Mouse (Mus musculus) layer of hippocampus, postnatal 25 days (tissue): ENCODE results near the gene Cbx2. TPM values are rescaled to one million over a fixed set of nuclear protein-coding genes. Genes with fewer than 3 reads are reported as not detected.

Experiments used
- DNase-seq, 2 experiments: peaks; one replicate each; pipeline ENCODE4 v3.0.0; 2022; ENCODE audit warnings: mixed read lengths in 2 of 2, low spot score in 1 of 2; ENCODE audit errors: extremely low spot score in 1 of 2
- total RNA-seq, 2 experiments: library from RNA; stranded (reverse); gene quantifications; 2 replicates each; pipeline ENCODE4 v1.2.3; 2021

Cbx2 gene
- total RNA-seq = 1 to 10 TPM; 4.0 to 4.4 TPM

- DNase-seq = peak; percentile 73 to 74
Measured at GRCm38 (mm10) chr11:119022895-119023615, at the start of gene Cbx2. Gene Cbx2, plus strand, starts transcription at chr11:119022962.

GRCm38 (mm10) chr11:118974340-118974739 is 48.4 kb upstream of the Cbx2 start:
- no peak for DNase-seq

GRCm38 (mm10) chr11:118975427-118975826 is 47.3 kb upstream of the Cbx2 start:
- DNase-seq = peak; percentile 77 to 87

GRCm38 (mm10) chr11:118975917-118976316 is 46.8 kb upstream of the Cbx2 start:
- DNase-seq = no peak

- no peak for DNase-seq
Measured at GRCm38 (mm10) chr11:118980388-118980787, 42.4 kb upstream of the Cbx2 start.

GRCm38 (mm10) chr11:118981012-118981776 is 41.6 kb upstream of the Cbx2 start:
- DNase-seq = no peak

- DNase-seq = no peak
Measured at GRCm38 (mm10) chr11:118982593-118983113, 40.1 kb upstream of the Cbx2 start.

- no peak for DNase-seq
Measured at GRCm38 (mm10) chr11:118985571-118985970, 37.2 kb upstream of the Cbx2 start.

GRCm38 (mm10) chr11:118987999-118988398 is 34.8 kb upstream of the Cbx2 start, which contains the start of gene Enpp7:
Gene Enpp7, plus strand, starts transcription at chr11:118988188.
- no peak for DNase-seq

GRCm38 (mm10) chr11:118992781-118993180 is 30.0 kb upstream of the Cbx2 start:
- no peak for DNase-seq

GRCm38 (mm10) chr11:118995448-118995847 is 27.3 kb upstream of the Cbx2 start:
- no peak for DNase-seq

GRCm38 (mm10) chr11:118997182-118997581 is 25.6 kb upstream of the Cbx2 start:
- no peak for DNase-seq

GRCm38 (mm10) chr11:118998540-118999265 is 24.1 kb upstream of the Cbx2 start:
- DNase-seq = peak; percentile 84 to 94

GRCm38 (mm10) chr11:118999361-118999804 is 23.4 kb upstream of the Cbx2 start:
- peak in 1 of 2 experiments; percentile 19 for DNase-seq

GRCm38 (mm10) chr11:119000877-119001276 is 21.9 kb upstream of the Cbx2 start:
- DNase-seq = no peak

GRCm38 (mm10) chr11:119001493-119002128 is 21.2 kb upstream of the Cbx2 start:
- no peak for DNase-seq

- no peak for DNase-seq
Measured at GRCm38 (mm10) chr11:119005547-119006275, 17.1 kb upstream of the Cbx2 start.

GRCm38 (mm10) chr11:119006462-119006861 is 16.3 kb upstream of the Cbx2 start:
- DNase-seq = no peak
